Mouse (Mus musculus) small intestine, adult 2 months (tissue): ENCODE results near the gene Prss42.

ENCODE experiments used
- CTCF ChIP-seq: fragments of 200-500 bp; IDR thresholded peaks from 2 replicates; pipeline ENCODE4 v1.5.1; 2012; ENCODE audit warnings: low read depth, mild to moderate bottlenecking, control low read depth, inconsistent platforms, low read length, moderate library complexity, mixed read lengths; ENCODE audit not compliant: insufficient replicate concordance, insufficient read length; ENCODE audit errors: extremely low read depth
- POLR2A ChIP-seq: fragments of 200-500 bp; IDR thresholded peaks from 2 replicates; pipeline ENCODE4 v1.6.1; 2012; ENCODE audit warnings: low read depth, mild to moderate bottlenecking, control low read depth, inconsistent platforms, low read length, moderate library complexity

GRCm38 (mm10) chr9:110849162-110849561 lies 51.2 kb downstream of the Prss42 start:
- TF ChIP-seq POLR2A: no peak
- no peak for TF ChIP-seq CTCF
